ENCODE assay signal across 22 mouse cellular contexts in the genomic region with DNA sequence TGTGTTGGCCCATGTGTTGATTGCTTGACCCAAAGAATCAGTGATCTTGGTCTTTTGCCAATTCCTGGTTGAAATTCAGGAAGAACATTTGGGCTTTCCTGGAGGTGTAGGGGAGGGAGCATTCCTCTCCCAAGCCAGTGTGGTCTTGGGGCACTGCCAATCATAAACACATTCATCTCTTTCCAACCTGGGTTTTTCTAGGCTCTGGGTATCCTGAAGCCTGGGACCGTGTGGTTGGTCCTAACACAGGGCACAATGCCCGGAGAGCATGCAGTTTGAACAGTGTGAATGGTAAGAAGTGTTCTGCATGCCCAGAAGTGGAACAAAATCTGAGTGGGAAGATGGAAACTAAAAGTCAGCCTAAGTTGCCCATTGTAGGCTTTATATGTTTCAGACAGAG. TPM values are rescaled to one million over a fixed set of nuclear protein-coding genes. Genes with fewer than 3 reads are reported as not detected.
DNase-seq lines count a peak whose midpoint lies in the region; ATAC-seq and TF ChIP-seq lines count a peak whose summit lies in the region.
"Had no signal": no experiment of that assay in that cellular context is flagged by ENCODE, and none has a peak within 500 bp of the region (broad histone marks: within the 10 kb centered on the region; RNA-seq: fewer than 3 reads in every experiment).

No protein-coding gene starts in this region.

- H3K4me2 ChIP-seq in hindbrain, postnatal 0 days (ENCODE audit: low read depth, low read length): no peak overlapping the region
- H3K4me2 ChIP-seq in hindbrain, embryonic 14.5 days (replicated peaks): no peak overlapping the region
- H3K4me2 ChIP-seq in lung, embryonic 16.5 days (ENCODE audit: low read depth, low read length): no peak overlapping the region
- no peak overlapping the region for H3K4me2 ChIP-seq in stomach, embryonic 16.5 days (ENCODE audit: low read depth, low read length)
- H3K4me2 ChIP-seq: embryonic facial prominence, embryonic 15.5 days; heart, embryonic 11.5 days; hindbrain, embryonic 13.5 days; limb, embryonic 15.5 days had no signal

- H3K9ac ChIP-seq in hindbrain, postnatal 0 days (replicated peaks; ENCODE audit: low read length): no peak overlapping the region
- H3K9ac ChIP-seq in hindbrain, embryonic 14.5 days: no peak overlapping the region
- no peak overlapping the region for H3K9ac ChIP-seq in lung, embryonic 16.5 days (ENCODE audit: low read length)
- H3K9ac ChIP-seq in stomach, embryonic 16.5 days (ENCODE audit: low read length): no peak overlapping the region
- H3K9ac ChIP-seq: embryonic facial prominence, embryonic 15.5 days; hindbrain, embryonic 13.5 days; limb, embryonic 15.5 days had no signal

- no peaks in the 10 kb centered on the region for H3K36me3 ChIP-seq in hindbrain, postnatal 0 days (ENCODE audit: insufficient read depth, low read length)
- no peaks in the 10 kb centered on the region for H3K36me3 ChIP-seq in hindbrain, embryonic 14.5 days (replicated peaks; ENCODE audit: control insufficient read depth, insufficient read depth)
- H3K36me3 ChIP-seq in lung, embryonic 16.5 days (ENCODE audit: control insufficient read depth, insufficient read depth, low read length): no peaks in the 10 kb centered on the region
- no peaks in the 10 kb centered on the region for H3K36me3 ChIP-seq in stomach, embryonic 16.5 days (ENCODE audit: control insufficient read depth, insufficient read depth, low read length)
- no peaks in the 10 kb centered on the region for H3K36me3 ChIP-seq in forebrain, embryonic 10.5 days (replicated peaks)
- H3K36me3 ChIP-seq: embryonic facial prominence, embryonic 15.5 days; hindbrain, embryonic 13.5 days; limb, embryonic 15.5 days had no signal

- H3K4me1 ChIP-seq in hindbrain, postnatal 0 days (ENCODE audit: insufficient read depth, low read length): peaks cover 4% of the 10 kb centered on the region; the same call in 1 of the 2 replicates
- H3K4me1 ChIP-seq in hindbrain, embryonic 14.5 days (replicated peaks; ENCODE audit: control insufficient read depth, insufficient read depth, low read length): no peaks in the 10 kb centered on the region
- peaks cover 6% of the 10 kb centered on the region; the same call in 1 of the 2 replicates for H3K4me1 ChIP-seq in lung, embryonic 16.5 days (replicated peaks; ENCODE audit: control insufficient read depth, insufficient read depth, low read length)
- no peaks in the 10 kb centered on the region for H3K4me1 ChIP-seq in stomach, embryonic 16.5 days (ENCODE audit: control insufficient read depth, insufficient read depth, low read length)
- H3K4me1 ChIP-seq in forebrain, embryonic 10.5 days: no peaks in the 10 kb centered on the region
- H3K4me1 ChIP-seq: hindbrain, embryonic 13.5 days; limb, embryonic 15.5 days had no signal

- WGBS in hindbrain, postnatal 0 days: 51% methylated on average over 2 of the region's 2 CpGs
- WGBS in hindbrain, embryonic 14.5 days: 74% methylated on average over 2 of the region's 2 CpGs
- WGBS in lung, embryonic 16.5 days: 57% methylated on average over 2 of the region's 2 CpGs
- WGBS in stomach, embryonic 16.5 days: 66% methylated on average over 2 of the region's 2 CpGs
- 90% methylated on average over 2 of the region's 2 CpGs for WGBS in forebrain, embryonic 10.5 days

- peak; percentile 20 for DNase-seq in hindbrain, postnatal 0 days (ENCODE audit: low spot score)
- no peak for DNase-seq in hindbrain, embryonic 14.5 days (ENCODE audit: low spot score)
- no peak for DNase-seq in lung, postnatal 36 days
- DNase-seq in brain, adult 2 months (ENCODE audit: low read depth, low spot score): peak; percentile 31
- no peak for DNase-seq in forebrain, embryonic 10.5 days (ENCODE audit: extremely low spot score, low spot score)
- DNase-seq: B cell, adult 2 months; cerebellum, adult 9-11 months; kidney, adult 8-10 months; spleen, adult 18-20 months had no signal

- no peak for ATAC-seq in hindbrain, postnatal 0 days
- ATAC-seq in hindbrain, embryonic 14.5 days (ENCODE audit: low FRiP score): no peak
- no peak for ATAC-seq in lung, embryonic 16.5 days (ENCODE audit: low read depth)
- ATAC-seq in stomach, embryonic 16.5 days (ENCODE audit: insufficient read depth, low FRiP score): 0 out of 2 replicates have a peak, but pooled peaks have one; percentile 5
- ATAC-seq: midbrain, embryonic 16.5 days had no signal

- no peak overlapping the region for H3K4me3 ChIP-seq in hindbrain, postnatal 0 days (ENCODE audit: low read length)
- no peak overlapping the region for H3K4me3 ChIP-seq in hindbrain, embryonic 14.5 days (replicated peaks; ENCODE audit: low read length)
- no peak overlapping the region for H3K4me3 ChIP-seq in lung, embryonic 16.5 days (ENCODE audit: low read length)
- H3K4me3 ChIP-seq in stomach, embryonic 16.5 days (replicated peaks; ENCODE audit: low read length): no peak overlapping the region
- no peak overlapping the region for H3K4me3 ChIP-seq in forebrain, embryonic 10.5 days
- H3K4me3 ChIP-seq: embryonic facial prominence, embryonic 15.5 days; hindbrain, embryonic 13.5 days; limb, embryonic 15.5 days had no signal

- no peaks in the 10 kb centered on the region for H3K9me3 ChIP-seq in hindbrain, postnatal 0 days (ENCODE audit: low read length)
- H3K9me3 ChIP-seq in hindbrain, embryonic 14.5 days (ENCODE audit: control insufficient read depth, low read length): no peaks in the 10 kb centered on the region
- H3K9me3 ChIP-seq in lung, embryonic 16.5 days (ENCODE audit: control insufficient read depth, low read length): no peaks in the 10 kb centered on the region
- H3K9me3 ChIP-seq in stomach, embryonic 16.5 days (replicated peaks; ENCODE audit: control insufficient read depth, low read length): no peaks in the 10 kb centered on the region
- no peaks in the 10 kb centered on the region for H3K9me3 ChIP-seq in forebrain, embryonic 10.5 days
- H3K9me3 ChIP-seq: embryonic facial prominence, embryonic 15.5 days; hindbrain, embryonic 13.5 days; limb, embryonic 15.5 days had no signal

- no peak overlapping the region for H3K27ac ChIP-seq in hindbrain, postnatal 0 days
- no peak overlapping the region for H3K27ac ChIP-seq in hindbrain, embryonic 14.5 days
- H3K27ac ChIP-seq in lung, embryonic 16.5 days (ENCODE audit: low read length): peak overlapping the region; percentile 60
- H3K27ac ChIP-seq in stomach, embryonic 16.5 days (ENCODE audit: low read length): peak overlapping the region; percentile 60
- no peak overlapping the region for H3K27ac ChIP-seq in forebrain, embryonic 10.5 days
- H3K27ac ChIP-seq: hindbrain, embryonic 13.5 days had no signal

- no peaks in the 10 kb centered on the region for H3K27me3 ChIP-seq in hindbrain, postnatal 0 days (ENCODE audit: insufficient read depth, low read length)
- no peaks in the 10 kb centered on the region for H3K27me3 ChIP-seq in hindbrain, embryonic 14.5 days (ENCODE audit: control insufficient read depth, insufficient read depth, low read length)
- no peaks in the 10 kb centered on the region for H3K27me3 ChIP-seq in lung, embryonic 16.5 days (ENCODE audit: control insufficient read depth, insufficient read depth, low read depth, low read length)
- no peaks in the 10 kb centered on the region for H3K27me3 ChIP-seq in stomach, embryonic 16.5 days (ENCODE audit: control insufficient read depth, insufficient read depth, low read length)
- no peaks in the 10 kb centered on the region for H3K27me3 ChIP-seq in forebrain, embryonic 10.5 days (ENCODE audit: poor library complexity, severe bottlenecking)
- H3K27me3 ChIP-seq: embryonic facial prominence, embryonic 15.5 days; limb, embryonic 15.5 days had no signal

- TF ChIP-seq CTCF in hindbrain, postnatal 0 days (IDR thresholded peaks at IDR 0.05; ENCODE audit: low read depth): no peak

RNA-seq across cellular contexts. Expression of a gene that starts 14.7 kb away (rescaled TPM):
- total RNA-seq in hindbrain, postnatal 0 days (2014; rRNA removed): 17.4 and 19.2 TPM in 2 replicates
- 13.8 TPM in 2 replicates for polyA plus RNA-seq in hindbrain, postnatal 0 days (2015; fragmentation: Nextera tagmentation; extraction: Ambion mirVana)
- 18.4 and 19.4 TPM in 2 replicates for polyA plus RNA-seq in hindbrain, embryonic 14.5 days (2014; fragmentation: Nextera tagmentation; extraction: Ambion mirVana)
- 43.7 and 51.1 TPM in 2 replicates for polyA plus RNA-seq in lung, embryonic 16.5 days (2015; fragmentation: Nextera tagmentation; extraction: Ambion mirVana)
- polyA plus RNA-seq in stomach, embryonic 16.5 days (2015; fragmentation: Nextera tagmentation; extraction: Ambion mirVana): 54.6 and 64.2 TPM in 2 replicates
- 36.4 and 41.3 TPM in 2 replicates for polyA plus RNA-seq in forebrain, embryonic 10.5 days (2016; fragmentation: Nextera tagmentation; extraction: Ambion mirVana)

RNA-seq across cellular contexts. Expression of a gene that starts 30.0 kb away (rescaled TPM):
- 0.25 TPM in 1 of 2 replicates, not detected in the other for total RNA-seq in hindbrain, postnatal 0 days (2014; rRNA removed)
- polyA plus RNA-seq in hindbrain, postnatal 0 days (2015; fragmentation: Nextera tagmentation; extraction: Ambion mirVana): 0.05 and 0.09 TPM in 2 replicates
- polyA plus RNA-seq in hindbrain, embryonic 14.5 days (2014; fragmentation: Nextera tagmentation; extraction: Ambion mirVana): 0.08 TPM in 1 of 2 replicates, not detected in the other
- polyA plus RNA-seq in lung, embryonic 16.5 days (2015; fragmentation: Nextera tagmentation; extraction: Ambion mirVana): 0.16 and 0.19 TPM in 2 replicates
- polyA plus RNA-seq in stomach, embryonic 16.5 days (2015; fragmentation: Nextera tagmentation; extraction: Ambion mirVana): 0.17 and 0.31 TPM in 2 replicates
- 0.06 TPM in 1 of 2 replicates, not detected in the other for polyA plus RNA-seq in forebrain, embryonic 10.5 days (2016; fragmentation: Nextera tagmentation; extraction: Ambion mirVana)
- total RNA-seq: megakaryocyte-erythroid progenitor cell, adult 5-6 weeks; neutrophil, adult 5-6 weeks had no signal
- polyA plus RNA-seq: forebrain, embryonic 11.5 days; heart, embryonic 11.5 days; hindbrain, embryonic 13.5 days; liver, embryonic 16.5 days; midbrain, embryonic 16.5 days; stomach, embryonic 14.5 days; thymus, postnatal 0 days had no signal

RNA-seq across cellular contexts. Expression of a gene that starts 48.5 kb away (rescaled TPM):
- total RNA-seq in hindbrain, postnatal 0 days (2014; rRNA removed): 33.2 and 58.3 TPM in 2 replicates
- 110 and 111 TPM in 2 replicates for polyA plus RNA-seq in hindbrain, postnatal 0 days (2015; fragmentation: Nextera tagmentation; extraction: Ambion mirVana)
- 96.5 and 97.5 TPM in 2 replicates for polyA plus RNA-seq in hindbrain, embryonic 14.5 days (2014; fragmentation: Nextera tagmentation; extraction: Ambion mirVana)
- 117 and 121 TPM in 2 replicates for polyA plus RNA-seq in lung, embryonic 16.5 days (2015; fragmentation: Nextera tagmentation; extraction: Ambion mirVana)
- 94.2 and 119 TPM in 2 replicates for polyA plus RNA-seq in stomach, embryonic 16.5 days (2015; fragmentation: Nextera tagmentation; extraction: Ambion mirVana)
- polyA plus RNA-seq in forebrain, embryonic 10.5 days (2016; fragmentation: Nextera tagmentation; extraction: Ambion mirVana): 102 and 105 TPM in 2 replicates

RNA-seq across cellular contexts. Expression of a gene that starts 58.6 kb away (rescaled TPM):
- total RNA-seq in hindbrain, postnatal 0 days (2014; rRNA removed): 31.7 and 35.4 TPM in 2 replicates
- polyA plus RNA-seq in hindbrain, postnatal 0 days (2015; fragmentation: Nextera tagmentation; extraction: Ambion mirVana): 124 and 129 TPM in 2 replicates
- 109 and 115 TPM in 2 replicates for polyA plus RNA-seq in hindbrain, embryonic 14.5 days (2014; fragmentation: Nextera tagmentation; extraction: Ambion mirVana)
- 176 and 181 TPM in 2 replicates for polyA plus RNA-seq in lung, embryonic 16.5 days (2015; fragmentation: Nextera tagmentation; extraction: Ambion mirVana)
- polyA plus RNA-seq in stomach, embryonic 16.5 days (2015; fragmentation: Nextera tagmentation; extraction: Ambion mirVana): 133 and 154 TPM in 2 replicates
- 245 and 247 TPM in 2 replicates for polyA plus RNA-seq in forebrain, embryonic 10.5 days (2016; fragmentation: Nextera tagmentation; extraction: Ambion mirVana)

Comparison
In these comparisons a context has a peak if more than half of its experiments do, and no peak if none do; other contexts are left out.
1. DNase-seq: peak in hindbrain, postnatal 0 days (single experiment) and brain, adult 2 months (single experiment); none in hindbrain, embryonic 14.5 days (single experiment), lung, postnatal 36 days (single experiment) and forebrain, embryonic 10.5 days (single experiment).
2. H3K27ac ChIP-seq: peak in lung, embryonic 16.5 days (single experiment) and stomach, embryonic 16.5 days (single experiment); none in hindbrain, postnatal 0 days (single experiment), hindbrain, embryonic 14.5 days (single experiment) and forebrain, embryonic 10.5 days (single experiment).